Mouse (Mus musculus) ES-E14 (cell line): ENCODE data around the gene Git1. TPM values are rescaled to one million over a fixed set of nuclear protein-coding genes. Genes with fewer than 3 reads are reported as not detected.

Source experiments
- DNase-seq: peaks from one replicate; pipeline ENCODE4 v3.0.0-alpha.2; 2013; ENCODE audit warnings: low read depth, low spot score
- H3K27ac ChIP-seq: 2 replicates; pipeline ENCODE4 v1.5.1; 2012; ENCODE audit warnings: low read depth, mild to moderate bottlenecking, low read length, moderate library complexity, mixed read lengths; ENCODE audit not compliant: poor library complexity, insufficient read depth, severe bottlenecking
- H3K36me3 ChIP-seq: 2 replicates; pipeline ENCODE4 v1.6.1; 2012; ENCODE audit warnings: mild to moderate bottlenecking, low read length, moderate library complexity, mixed read lengths; ENCODE audit not compliant: control insufficient read depth, poor library complexity, insufficient read depth, severe bottlenecking
- H3K4me1 ChIP-seq, 2 experiments: fragments of 150-350 bp in 1 of 2; sonication (generic) in 1 of 2; 2 replicates each; pipeline ENCODE4 v1.6.1; 2012; ENCODE audit warnings: low read length in 2 of 2, mild to moderate bottlenecking in 1 of 2, mixed read lengths in 1 of 2; ENCODE audit not compliant: control insufficient read depth in 2 of 2, insufficient read depth in 2 of 2, poor library complexity in 1 of 2
- H3K4me3 ChIP-seq, 2 experiments: fragments of 150-350 bp in 1 of 2; sonication (generic) in 1 of 2; 2 replicates each; pipeline ENCODE4 v1.5.1; 2012; ENCODE audit warnings: low read length in 2 of 2, low read depth in 1 of 2, mild to moderate bottlenecking in 1 of 2, mixed read lengths in 1 of 2; ENCODE audit not compliant: insufficient read depth in 1 of 2, poor library complexity in 1 of 2, severe bottlenecking in 1 of 2
- H3K9ac ChIP-seq: 2 replicates; pipeline ENCODE4 v1.6.1; 2012; ENCODE audit warnings: low read depth, mild to moderate bottlenecking, low read length, mixed read lengths; ENCODE audit not compliant: poor library complexity, insufficient read depth, severe bottlenecking
- H3K9me3 ChIP-seq: fragments of 150-350 bp; sonication (generic); 2 replicates; pipeline ENCODE4 v1.6.1; 2012; ENCODE audit warnings: low read depth, mild to moderate bottlenecking, low read length; ENCODE audit not compliant: control insufficient read depth, insufficient read depth
- CHD2 ChIP-seq: IDR thresholded peaks from 2 replicates; pipeline ENCODE4 v1.6.1; 2014; ENCODE audit warnings: mild to moderate bottlenecking, low read depth, low read length, inconsistent platforms
- HCFC1 ChIP-seq: IDR thresholded peaks from 2 replicates; pipeline ENCODE4 v1.6.1; 2012; ENCODE audit warnings: low read length, inconsistent platforms, borderline replicate concordance; ENCODE audit not compliant: insufficient read depth
- MAFK ChIP-seq: IDR thresholded peaks from 2 replicates; pipeline ENCODE4 v1.6.1; 2014; ENCODE audit warnings: mild to moderate bottlenecking, low read depth, low read length, inconsistent platforms; ENCODE audit not compliant: insufficient read depth
- ZC3H11A ChIP-seq: IDR thresholded peaks from 2 replicates; pipeline ENCODE4 v1.6.1; 2012; ENCODE audit warnings: low read depth, mild to moderate bottlenecking, inconsistent platforms, low read length, borderline replicate concordance
- ZNF384 ChIP-seq: IDR thresholded peaks from 2 replicates; pipeline ENCODE4 v1.6.1; 2012; ENCODE audit warnings: low read depth, low read length, inconsistent platforms
- in situ Hi-C, 2 experiments: fragments of 600-800 bp; cut with MboI; formaldehyde crosslinking; loops; one replicate each; pipeline ENCODE4 v1.15.1; 2025; ENCODE audit warnings: low sequenced_read_pairs in 2 of 2, inconsistent platforms in 1 of 2; ENCODE audit not compliant: unreplicated experiment in 2 of 2
- total RNA-seq: library from RNA; depleted of rRNA; stranded (reverse); fragments of 300-350 nt; gene quantifications from 2 replicates; pipeline ENCODE4 v1.2.3, GENCODE M21; 2012

The Git1 gene
- total RNA-seq, 1 experiment: 43.1 TPM

GRCm38 (mm10) chr11:77483043-77483442 is 10.3 kb upstream of the Git1 start:
- no peak for DNase-seq
- no peak for TF ChIP-seq HCFC1
- no peak for TF ChIP-seq CHD2
- no peak for TF ChIP-seq MAFK
- TF ChIP-seq ZC3H11A: no peak
- no peak for TF ChIP-seq ZNF384
- no peaks in the 10 kb centered on the region for H3K9me3 ChIP-seq
- H3K36me3 ChIP-seq: no peaks in the 10 kb centered on the region
- H3K4me1 ChIP-seq: peaks cover 0 to 7% of the 10 kb centered on the region in 2 experiments; a peak in 1 of 4 replicates
- in situ Hi-C loops: no loop called here
- H3K4me3 ChIP-seq: no peak overlapping the region
- H3K9ac ChIP-seq: no peak overlapping the region
- no peak overlapping the region for H3K27ac ChIP-seq

- Histone ChIP-seq H3K4me3 (no peak overlapping the region), H3K9ac (no peak overlapping the region), H3K27ac (no peak overlapping the region), H3K9me3 (no peaks in the 10 kb centered on the region), H3K4me1 (peaks cover 0 to 7% of the 10 kb centered on the region in 2 experiments; a peak in 1 of 4 replicates), H3K36me3 (no peaks in the 10 kb centered on the region)
- in situ Hi-C loops: no loop called here
- TF ChIP-seq ZC3H11A (no peak), CHD2 (no peak), HCFC1 (no peak), MAFK (no peak), ZNF384 (no peak)
- DNase-seq: no peak
Observed at GRCm38 (mm10) chr11:77483510-77484255, 9.7 kb upstream of the Git1 start.

- DNase-seq: no peak
- no peak overlapping the region for H3K27ac ChIP-seq
- H3K4me3 ChIP-seq: no peak overlapping the region
- peaks cover 0 to 10% of the 10 kb centered on the region in 2 experiments; a peak in 1 of 4 replicates for H3K4me1 ChIP-seq
- no peak overlapping the region for H3K9ac ChIP-seq
- TF ChIP-seq ZNF384: no peak
- TF ChIP-seq MAFK: no peak
- no peak for TF ChIP-seq HCFC1
- no peak for TF ChIP-seq ZC3H11A
- TF ChIP-seq CHD2: no peak
- H3K9me3 ChIP-seq: no peaks in the 10 kb centered on the region
- no peaks in the 10 kb centered on the region for H3K36me3 ChIP-seq
- in situ Hi-C loops: no loop called here
Observed at GRCm38 (mm10) chr11:77485229-77485628, 8.1 kb upstream of the Git1 start.

GRCm38 (mm10) chr11:77486798-77487197 is 6.6 kb upstream of the Git1 start:
- Histone ChIP-seq H3K4me3 (no peak overlapping the region), H3K27ac (no peak overlapping the region)

More at GRCm38 (mm10) chr11:77486798-77487197, 6.6 kb upstream of the Git1 start:
- TF ChIP-seq ZNF384 (no peak), HCFC1 (no peak), ZC3H11A (no peak), CHD2 (no peak)
- Histone ChIP-seq H3K9ac (no peak overlapping the region), H3K36me3 (no peaks in the 10 kb centered on the region), H3K9me3 (no peaks in the 10 kb centered on the region), H3K4me1 (peaks cover 0 to 16% of the 10 kb centered on the region in 2 experiments; a peak in 2 of 4 replicates)
- in situ Hi-C loops: no loop called here
- DNase-seq: no peak
